In genomic region chr3:116529741-116530140, GRCm38 (mm10) we compare ENCODE assay signal across 10 mouse cellular contexts. TPM values are rescaled to one million over a fixed set of nuclear protein-coding genes. Genes with fewer than 3 reads are reported as not detected.
"Had no signal": no experiment of that assay in that cellular context is flagged by ENCODE, and none has a peak within 500 bp of the region (broad histone marks: within the 10 kb centered on the region; RNA-seq: fewer than 3 reads in every experiment).

No protein-coding gene starts in this region.

- H3K4me2 ChIP-seq: limb, embryonic 13.5 days; midbrain, embryonic 12.5 days had no signal

- H3K9me3 ChIP-seq: limb, embryonic 13.5 days; midbrain, embryonic 12.5 days had no signal

- H3K27me3 ChIP-seq: limb, embryonic 13.5 days; midbrain, embryonic 12.5 days had no signal

- DNase-seq: kidney, postnatal 36 days; left cerebral cortex, postnatal 4 days; lung, adult 18-20 months; right cerebral cortex, postnatal 14 days; thymus, postnatal 4 days had no signal

- H3K4me1 ChIP-seq: limb, embryonic 13.5 days; midbrain, embryonic 12.5 days had no signal

- ATAC-seq: midbrain, embryonic 16.5 days had no signal

- H3K9ac ChIP-seq: limb, embryonic 13.5 days; midbrain, embryonic 12.5 days had no signal

- H3K27ac ChIP-seq: kidney, postnatal 0 days; limb, embryonic 13.5 days; midbrain, embryonic 12.5 days had no signal

- H3K4me3 ChIP-seq: limb, embryonic 13.5 days; midbrain, embryonic 12.5 days had no signal

RNA-seq across cellular contexts. Expression of gene Lrrc39, which starts 33.0 kb away (rescaled TPM):
- total RNA-seq: left cerebral cortex, adult 18-20 months; left cerebral cortex, postnatal 4 days had no signal
